Mouse (Mus musculus): ENCODE data around the gene Cst8.
"Not testable (repeated sequence)": the region's sequence is repeated elsewhere in the genome, so short reads cannot be mapped to it uniquely, and the experiment has no call there.

Cst8 gene

GRCm38 (mm10) chr2:148798485-148798884, at the start of gene Cst8:
Gene Cst8, plus strand, starts transcription at chr2:148798785.
- no peak for TF ChIP-seq CTCF (conservative IDR thresholded peaks at IDR 0.05; ENCODE audit: low read length)
- no peak for TF ChIP-seq POU5F1 (IDR thresholded peaks at IDR 0.05; ENCODE audit: borderline replicate concordance, low read length)
- no peak for TF ChIP-seq NANOG (IDR thresholded peaks at IDR 0.05; ENCODE audit: borderline replicate concordance, low read length)

GRCm38 (mm10) chr2:148750058-148750457, 48.5 kb upstream of the Cst8 start, which contains the start of gene Cstl1:
Gene Cstl1, plus strand, starts transcription at chr2:148750358.
- Histone ChIP-seq H3K4me1 (replicated peaks; ENCODE audit: low read depth, low read length) (0 out of 2 replicates have a peak, but pooled peaks cover 2% of the 10 kb centered on the region), H3K36me3 (ENCODE audit: insufficient read depth, low read length) (no peaks in the 10 kb centered on the region), H3K27me3 (ENCODE audit: insufficient read depth, low read length) (peaks cover 13% of the 10 kb centered on the region), H3K9me3 (ENCODE audit: low read length) (no peaks in the 10 kb centered on the region), H3K4me3 (replicated peaks; ENCODE audit: low read length) (no peak within 1 kb of the TSS)
- TF ChIP-seq CTCF (conservative IDR thresholded peaks at IDR 0.05; ENCODE audit: low read length) (no peak), NANOG (IDR thresholded peaks at IDR 0.05; ENCODE audit: borderline replicate concordance, low read length) (no peak), POU5F1 (IDR thresholded peaks at IDR 0.05; ENCODE audit: borderline replicate concordance, low read length) (no peak)

More at GRCm38 (mm10) chr2:148798485-148798884, at the start of gene Cst8:
- Histone ChIP-seq H3K36me3 (ENCODE audit: insufficient read depth, low read length) (no peaks in the 10 kb centered on the region), H3K4me1 (replicated peaks; ENCODE audit: low read depth, low read length) (no peaks in the 10 kb centered on the region), H3K27me3 (ENCODE audit: insufficient read depth, low read length) (no peaks in the 10 kb centered on the region), H3K4me3 (replicated peaks; ENCODE audit: low read length) (no peak within 1 kb of the TSS), H3K9me3 (ENCODE audit: low read length) (no peaks in the 10 kb centered on the region)

GRCm38 (mm10) chr2:148751893-148752813, 46.4 kb upstream of the Cst8 start:
- peaks cover 5% of the 10 kb centered on the region; the same call in 1 of the 2 replicates for H3K9me3 ChIP-seq (ENCODE audit: low read length)
- H3K4me1 ChIP-seq (replicated peaks; ENCODE audit: low read depth, low read length): 0 out of 2 replicates have a peak, but pooled peaks cover 2% of the 10 kb centered on the region
- H3K4me3 ChIP-seq (replicated peaks; ENCODE audit: low read length): peak overlapping the region; percentile 46; the same call in 1 of the 2 replicates
- TF ChIP-seq CTCF (conservative IDR thresholded peaks at IDR 0.05; ENCODE audit: low read length) (peak; percentile 53), NANOG (IDR thresholded peaks at IDR 0.05; ENCODE audit: borderline replicate concordance, low read length) (no peak)
- H3K27me3 ChIP-seq (ENCODE audit: insufficient read depth, low read length): peaks cover 13% of the 10 kb centered on the region
- H3K36me3 ChIP-seq (ENCODE audit: insufficient read depth, low read length): no peaks in the 10 kb centered on the region

GRCm38 (mm10) chr2:148754310-148754846, 44.2 kb upstream of the Cst8 start:
- Histone ChIP-seq H3K27me3 (ENCODE audit: insufficient read depth, low read length) (peaks cover 13% of the 10 kb centered on the region), H3K4me3 (replicated peaks; ENCODE audit: low read length) (no peak overlapping the region), H3K36me3 (ENCODE audit: insufficient read depth, low read length) (no peaks in the 10 kb centered on the region), H3K4me1 (replicated peaks; ENCODE audit: low read depth, low read length) (0 out of 2 replicates have a peak, but pooled peaks cover 2% of the 10 kb centered on the region), H3K9me3 (ENCODE audit: low read length) (peaks cover 5% of the 10 kb centered on the region; the same call in 1 of the 2 replicates)
- no peak for TF ChIP-seq POU5F1 (IDR thresholded peaks at IDR 0.05; ENCODE audit: borderline replicate concordance, low read length)
- TF ChIP-seq NANOG (IDR thresholded peaks at IDR 0.05; ENCODE audit: borderline replicate concordance, low read length): no peak
- no peak for TF ChIP-seq CTCF (conservative IDR thresholded peaks at IDR 0.05; ENCODE audit: low read length)

GRCm38 (mm10) chr2:148763648-148764388, 34.8 kb upstream of the Cst8 start:
- no peak for TF ChIP-seq CTCF (conservative IDR thresholded peaks at IDR 0.05; ENCODE audit: low read length)
- TF ChIP-seq POU5F1 (IDR thresholded peaks at IDR 0.05; ENCODE audit: borderline replicate concordance, low read length): no peak
- TF ChIP-seq NANOG (IDR thresholded peaks at IDR 0.05; ENCODE audit: borderline replicate concordance, low read length): no peak
- Histone ChIP-seq H3K4me3 (replicated peaks; ENCODE audit: low read length) (no peak overlapping the region), H3K4me1 (replicated peaks; ENCODE audit: low read depth, low read length) (peaks cover 7% of the 10 kb centered on the region), H3K9me3 (ENCODE audit: low read length) (no peaks in the 10 kb centered on the region), H3K36me3 (ENCODE audit: insufficient read depth, low read length) (no peaks in the 10 kb centered on the region), H3K27me3 (ENCODE audit: insufficient read depth, low read length) (no peaks in the 10 kb centered on the region)

GRCm38 (mm10) chr2:148771397-148771796, 27.2 kb upstream of the Cst8 start, which contains the start of gene Cst11:
Gene Cst11, minus strand, starts transcription at chr2:148771497.
- not testable (repeated sequence) for H3K4me3 ChIP-seq (replicated peaks; ENCODE audit: low read length); H3K9me3 ChIP-seq (ENCODE audit: low read length); H3K4me1 ChIP-seq (replicated peaks; ENCODE audit: low read depth, low read length); H3K27me3 ChIP-seq (ENCODE audit: insufficient read depth, low read length); H3K36me3 ChIP-seq (ENCODE audit: insufficient read depth, low read length)

- no peak within 1 kb of the TSS for H3K4me3 ChIP-seq (replicated peaks; ENCODE audit: low read length)
- no peaks in the 10 kb centered on the region for H3K36me3 ChIP-seq (ENCODE audit: insufficient read depth, low read length)
- H3K4me1 ChIP-seq (replicated peaks; ENCODE audit: low read depth, low read length): peaks cover 7% of the 10 kb centered on the region; the same call in 1 of the 2 replicates
- TF ChIP-seq CTCF (conservative IDR thresholded peaks at IDR 0.05; ENCODE audit: low read length) (no peak), NANOG (IDR thresholded peaks at IDR 0.05; ENCODE audit: borderline replicate concordance, low read length) (no peak), POU5F1 (IDR thresholded peaks at IDR 0.05; ENCODE audit: borderline replicate concordance, low read length) (no peak)
- no peaks in the 10 kb centered on the region for H3K9me3 ChIP-seq (ENCODE audit: low read length)
- no peaks in the 10 kb centered on the region for H3K27me3 ChIP-seq (ENCODE audit: insufficient read depth, low read length)
Measured at GRCm38 (mm10) chr2:148781709-148782108, 16.9 kb upstream of the Cst8 start, which contains the start of gene 8030411F24Rik. Gene 8030411F24Rik, plus strand, starts transcription at chr2:148782009.

GRCm38 (mm10) chr2:148789142-148789541, 9.4 kb upstream of the Cst8 start, which contains the start of gene Cst12:
Gene Cst12, plus strand, starts transcription at chr2:148789361.
- H3K4me1 ChIP-seq (replicated peaks; ENCODE audit: low read depth, low read length): no peaks in the 10 kb centered on the region
- H3K36me3 ChIP-seq (ENCODE audit: insufficient read depth, low read length): no peaks in the 10 kb centered on the region
- no peaks in the 10 kb centered on the region for H3K27me3 ChIP-seq (ENCODE audit: insufficient read depth, low read length)
- no peaks in the 10 kb centered on the region for H3K9me3 ChIP-seq (ENCODE audit: low read length)
- no peak for TF ChIP-seq CTCF (conservative IDR thresholded peaks at IDR 0.05; ENCODE audit: low read length)
- TF ChIP-seq NANOG (IDR thresholded peaks at IDR 0.05; ENCODE audit: borderline replicate concordance, low read length): no peak
- no peak for TF ChIP-seq POU5F1 (IDR thresholded peaks at IDR 0.05; ENCODE audit: borderline replicate concordance, low read length)
- H3K4me3 ChIP-seq (replicated peaks; ENCODE audit: low read length): no peak within 1 kb of the TSS

Data from E14TG2a.4 (cell line).